ENCODE assay signal across 19 mouse cellular contexts in genomic region chr15:14806849-14807248, GRCm38 (mm10).
"Had no signal": no experiment of that assay in that cellular context is flagged by ENCODE, and none has a peak within 500 bp of the region (broad histone marks: within the 10 kb centered on the region; RNA-seq: fewer than 3 reads in every experiment).

No protein-coding gene starts in this region.

- H3K27ac ChIP-seq: limb, embryonic 12.5 days; limb, embryonic 15.5 days; liver, embryonic 15.5 days; lung, embryonic 15.5 days; midbrain, embryonic 10.5 days; neural tube, embryonic 12.5 days; neural tube, embryonic 15.5 days had no signal

- H3K4me3 ChIP-seq: limb, embryonic 12.5 days; limb, embryonic 15.5 days; liver, embryonic 15.5 days; lung, embryonic 15.5 days; megakaryocyte, embryonic 14.5 days; midbrain, embryonic 10.5 days; neural tube, embryonic 12.5 days; neural tube, embryonic 15.5 days had no signal

- H3K4me1 ChIP-seq: limb, embryonic 12.5 days; limb, embryonic 15.5 days; liver, embryonic 15.5 days; lung, embryonic 15.5 days; megakaryocyte, embryonic 14.5 days; midbrain, embryonic 10.5 days; neural tube, embryonic 12.5 days; neural tube, embryonic 15.5 days had no signal

- H3K9ac ChIP-seq: limb, embryonic 12.5 days; limb, embryonic 15.5 days; liver, embryonic 15.5 days; lung, embryonic 15.5 days; neural tube, embryonic 12.5 days; neural tube, embryonic 15.5 days had no signal

- H3K4me2 ChIP-seq: limb, embryonic 12.5 days; limb, embryonic 15.5 days; liver, embryonic 11.5 days; liver, embryonic 15.5 days; lung, embryonic 15.5 days; neural tube, embryonic 12.5 days; neural tube, embryonic 15.5 days had no signal

- H3K9me3 ChIP-seq: limb, embryonic 12.5 days; limb, embryonic 15.5 days; liver, embryonic 15.5 days; lung, embryonic 15.5 days; megakaryocyte, embryonic 14.5 days; midbrain, embryonic 10.5 days; neural tube, embryonic 12.5 days; neural tube, embryonic 15.5 days had no signal

- H3K36me3 ChIP-seq: limb, embryonic 12.5 days; limb, embryonic 15.5 days; liver, embryonic 15.5 days; lung, embryonic 15.5 days; midbrain, embryonic 10.5 days; neural tube, embryonic 12.5 days; neural tube, embryonic 15.5 days had no signal

- H3K27me3 ChIP-seq: limb, embryonic 12.5 days; limb, embryonic 15.5 days; liver, embryonic 15.5 days; lung, embryonic 15.5 days; megakaryocyte, embryonic 14.5 days; neural tube, embryonic 12.5 days; neural tube, embryonic 15.5 days had no signal

- DNase-seq: kidney, adult 9 months; kidney, postnatal 14 days; kidney, postnatal 4 days; left cerebral cortex, postnatal 4 days; lung, adult 18-20 months; lung, postnatal 10 days; lung, postnatal 36 days; midbrain, embryonic 14.5 days; thymus, adult 18-20 months; thymus, postnatal 4 days had no signal
